Mouse (Mus musculus): ENCODE measurements around the gene Sspn. TPM values are rescaled to one million over a fixed set of nuclear protein-coding genes. Genes with fewer than 3 reads are reported as not detected.

Sspn gene
- polyA plus RNA-seq, 1 experiment from 2014 or later, result 64.9 TPM

DNA sequence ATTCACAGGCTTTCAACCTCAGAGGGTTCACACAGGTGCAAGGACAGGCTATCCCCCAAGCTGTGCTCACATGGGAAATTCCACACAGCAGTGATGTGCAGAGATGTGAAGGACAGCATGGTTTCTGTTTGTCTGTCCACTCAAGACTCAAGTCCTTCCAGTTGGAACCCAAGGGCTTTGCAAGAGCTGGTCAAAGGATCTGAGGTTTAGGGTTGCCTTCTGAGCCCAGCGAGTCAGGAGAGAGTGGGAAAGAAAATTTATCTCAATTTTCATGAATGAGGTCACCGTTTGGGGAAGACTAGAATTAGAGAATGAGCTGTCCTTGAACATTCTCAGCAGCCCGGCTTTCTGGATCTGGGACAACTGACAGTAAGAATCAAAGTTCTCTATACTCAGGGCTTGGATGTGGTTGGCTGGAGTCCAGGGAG, 72.7 kb downstream of the Sspn start:
- Histone ChIP-seq H3K4me2 (no peak overlapping the region), H3K4me1 (replicated peaks) (peaks cover 36% of the 10 kb centered on the region), H3K9ac (no peak overlapping the region), H3K4me3 (no peak overlapping the region), H3K27ac (ENCODE audit: poor library complexity, severe bottlenecking) (no peak overlapping the region), H3K36me3 (no peaks in the 10 kb centered on the region), H3K9me3 (replicated peaks) (no peaks in the 10 kb centered on the region), H3K27me3 (replicated peaks) (no peaks in the 10 kb centered on the region)
- WGBS, result 52% methylated on average over 3 of the region's 3 CpGs
- ATAC-seq (ENCODE audit: insufficient number of reproducible peaks, low FRiP score), result no peak

DNA sequence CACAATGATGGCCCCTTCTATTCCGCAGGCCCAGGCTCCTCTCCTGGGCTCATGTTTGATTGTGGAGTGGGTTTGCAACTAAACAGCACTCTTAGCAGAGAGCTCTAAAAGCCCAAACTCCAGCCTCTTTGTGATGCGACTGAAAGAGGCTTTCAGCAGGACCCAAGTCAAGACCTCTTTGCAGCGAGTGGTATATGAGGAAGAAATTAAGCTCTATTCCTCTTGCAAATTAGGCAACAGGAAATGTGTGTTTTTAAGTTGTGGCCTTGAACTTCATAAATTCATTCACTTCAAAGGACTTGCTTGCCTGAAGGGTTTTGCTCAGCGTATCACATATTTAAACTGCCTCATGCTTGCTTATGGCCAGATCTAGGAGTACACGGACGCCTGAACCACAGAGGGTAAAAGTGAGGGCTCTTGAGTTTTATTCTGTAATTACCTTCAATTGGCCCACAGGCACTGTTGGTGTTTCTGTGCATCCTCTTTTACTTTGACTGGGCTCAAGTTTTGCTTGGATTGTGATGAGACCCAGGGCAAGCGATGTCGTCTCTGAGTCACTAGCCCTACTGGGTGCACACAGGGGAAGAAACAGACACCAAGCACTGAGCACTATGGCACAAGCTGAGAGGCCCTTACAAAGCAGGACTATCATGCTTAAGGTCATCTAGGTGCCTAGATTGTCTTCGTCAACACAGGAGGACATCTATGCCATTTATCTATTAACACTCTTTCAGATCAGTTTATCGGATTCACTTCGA, 73.9 kb downstream of the Sspn start:
- Histone ChIP-seq H3K4me1 (replicated peaks) (peaks cover 43% of the 10 kb centered on the region), H3K9me3 (replicated peaks) (no peaks in the 10 kb centered on the region), H3K4me2 (no peak overlapping the region), H3K36me3 (no peaks in the 10 kb centered on the region), H3K27me3 (replicated peaks) (no peaks in the 10 kb centered on the region), H3K9ac (no peak overlapping the region), H3K27ac (ENCODE audit: poor library complexity, severe bottlenecking) (no peak overlapping the region), H3K4me3 (no peak overlapping the region)
- ATAC-seq (ENCODE audit: insufficient number of reproducible peaks, low FRiP score), result no peak
- 83% methylated on average over 11 of the region's 11 CpGs for WGBS

DNA sequence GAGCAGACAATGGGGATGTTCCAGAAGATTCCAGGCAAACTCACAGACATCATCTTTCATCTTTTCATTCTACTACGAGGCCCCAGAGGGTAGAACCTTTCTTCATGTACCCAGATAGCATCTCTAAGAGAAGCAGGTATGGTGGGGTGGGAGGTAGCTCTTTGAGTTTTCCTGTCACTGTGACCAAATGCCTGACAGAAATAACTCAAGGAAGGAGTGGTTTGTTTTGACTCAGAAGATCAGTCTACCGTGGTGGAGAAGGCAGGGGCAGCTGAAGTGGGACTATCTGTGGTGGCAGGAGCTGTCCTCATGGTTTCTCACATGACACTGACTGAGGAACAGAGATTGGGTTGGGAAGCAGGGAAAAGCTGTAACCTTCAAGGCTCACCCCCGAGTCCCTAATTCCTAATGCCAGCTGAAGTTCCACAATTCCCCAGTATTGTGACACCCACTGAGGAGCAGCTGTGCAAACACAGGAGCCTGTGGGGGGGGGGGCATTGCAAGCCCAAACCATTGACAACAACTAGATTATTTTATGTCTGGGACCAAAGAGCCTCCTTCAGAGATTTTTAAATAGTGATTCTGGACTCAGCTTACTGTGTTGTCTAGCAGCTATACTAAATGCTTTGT, 74.6 kb downstream of the Sspn start:
- Histone ChIP-seq H3K27me3 (replicated peaks) (no peaks in the 10 kb centered on the region), H3K9me3 (replicated peaks) (no peaks in the 10 kb centered on the region), H3K36me3 (no peaks in the 10 kb centered on the region), H3K4me2 (no peak overlapping the region), H3K4me1 (replicated peaks) (peaks cover 51% of the 10 kb centered on the region), H3K4me3 (no peak overlapping the region), H3K9ac (no peak overlapping the region), H3K27ac (ENCODE audit: poor library complexity, severe bottlenecking) (no peak overlapping the region)
- 35% methylated on average over 3 of the region's 3 CpGs for WGBS
- no peak for ATAC-seq (ENCODE audit: insufficient number of reproducible peaks, low FRiP score)

DNA sequence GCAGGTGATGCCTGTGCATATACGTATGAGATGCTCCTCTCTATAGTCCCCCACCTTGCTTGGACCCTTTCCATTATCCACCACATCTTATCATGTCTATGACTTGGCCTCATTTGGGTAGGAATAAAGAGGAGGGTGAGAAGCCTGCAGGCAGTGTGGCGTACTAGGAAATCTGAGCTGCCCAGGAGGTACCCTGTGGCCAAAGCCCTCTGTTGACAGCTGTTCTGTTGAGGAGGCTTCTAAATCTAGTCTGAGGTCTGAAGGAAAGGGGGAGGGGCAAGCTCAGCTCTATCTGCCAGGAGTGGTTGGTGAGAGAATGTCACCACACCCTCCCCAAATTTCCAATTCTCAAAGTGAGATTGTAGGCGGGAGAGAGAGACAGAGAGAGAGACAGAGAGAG, 75.3 kb downstream of the Sspn start:
- 68% methylated on average over 3 of the region's 3 CpGs for WGBS
- Histone ChIP-seq H3K4me3 (no peak overlapping the region), H3K9ac (no peak overlapping the region), H3K27ac (ENCODE audit: poor library complexity, severe bottlenecking) (no peak overlapping the region), H3K36me3 (no peaks in the 10 kb centered on the region), H3K27me3 (replicated peaks) (no peaks in the 10 kb centered on the region), H3K9me3 (replicated peaks) (no peaks in the 10 kb centered on the region), H3K4me2 (no peak overlapping the region), H3K4me1 (replicated peaks) (peaks cover 51% of the 10 kb centered on the region)
- ATAC-seq (ENCODE audit: insufficient number of reproducible peaks, low FRiP score), result no peak

DNA sequence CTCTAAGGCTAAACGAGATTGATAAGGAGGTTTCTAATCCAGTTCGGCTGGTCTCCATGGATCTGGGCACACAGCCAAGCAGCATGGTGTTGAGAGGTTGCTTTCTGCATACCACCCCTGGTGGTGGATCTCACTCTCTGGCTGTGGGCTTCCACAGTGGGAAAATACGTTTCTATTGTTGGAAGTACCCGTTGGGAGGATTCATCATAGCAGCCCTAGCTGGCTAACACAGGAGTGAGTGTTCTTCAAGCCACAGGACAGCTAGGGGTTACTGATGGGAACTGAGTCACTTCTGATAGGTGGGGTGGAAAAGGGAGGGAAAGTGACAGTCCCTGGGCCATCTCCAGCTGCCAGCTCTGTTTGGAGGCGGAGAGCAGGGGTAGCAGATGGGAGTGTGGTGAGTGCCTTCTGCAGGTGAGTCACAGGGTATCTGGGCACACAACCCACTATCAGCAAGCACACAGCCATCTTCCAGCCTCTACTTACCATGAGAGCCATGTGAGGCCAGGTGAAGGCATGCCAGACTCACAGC, 77.1 kb downstream of the Sspn start:
- Histone ChIP-seq H3K4me3 (no peak overlapping the region), H3K9ac (no peak overlapping the region), H3K9me3 (replicated peaks) (no peaks in the 10 kb centered on the region), H3K4me1 (replicated peaks) (peaks cover 51% of the 10 kb centered on the region), H3K36me3 (no peaks in the 10 kb centered on the region), H3K27ac (ENCODE audit: poor library complexity, severe bottlenecking) (peak overlapping the region; percentile 61), H3K4me2 (peak overlapping the region; percentile 3; the same call in 1 of the 2 replicates), H3K27me3 (replicated peaks) (no peaks in the 10 kb centered on the region)
- ATAC-seq (ENCODE audit: insufficient number of reproducible peaks, low FRiP score), result no peak
- 16% methylated on average over 5 of the region's 5 CpGs for WGBS

DNA sequence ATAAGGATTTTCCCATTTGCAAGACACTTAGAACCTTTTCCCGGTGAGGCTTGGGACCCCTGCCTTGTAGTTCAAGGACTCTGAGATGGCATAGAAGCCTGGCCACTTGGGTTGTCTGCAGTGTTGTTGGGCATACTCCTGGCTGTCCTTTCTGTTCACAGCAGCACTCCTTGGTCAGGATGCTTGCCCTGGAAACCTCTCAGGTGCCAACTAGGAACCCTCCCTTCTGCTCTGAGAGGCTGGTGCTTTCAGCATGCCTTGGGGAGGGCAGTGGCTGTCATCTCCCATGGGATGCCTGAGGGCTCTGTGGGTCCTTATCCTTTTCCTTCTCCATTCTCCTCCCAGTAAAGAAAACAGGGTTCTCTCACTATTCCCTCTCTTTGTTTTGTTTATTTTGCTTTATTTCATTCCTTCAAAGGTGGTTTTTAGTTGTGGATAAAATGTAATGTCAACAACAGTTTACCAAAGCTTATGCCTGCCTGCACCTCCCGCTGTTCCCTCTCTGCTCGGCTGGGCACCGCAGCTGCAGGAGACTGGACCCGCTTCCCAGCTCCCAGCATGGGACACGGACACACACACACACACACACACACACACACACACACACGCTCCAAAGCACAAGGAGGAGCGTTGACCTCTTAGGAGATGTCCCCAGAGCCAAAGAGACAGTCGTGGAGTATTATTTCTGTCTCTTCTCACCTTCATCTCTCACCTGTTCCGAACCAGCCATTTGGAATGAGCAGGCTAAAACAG, 77.9 kb downstream of the Sspn start:
- H3K9me3 ChIP-seq (replicated peaks), result no peaks in the 10 kb centered on the region
- H3K4me1 ChIP-seq (replicated peaks), result peaks cover 46% of the 10 kb centered on the region
- no peak for ATAC-seq (ENCODE audit: insufficient number of reproducible peaks, low FRiP score)
- no peaks in the 10 kb centered on the region for H3K36me3 ChIP-seq
- no peak overlapping the region for H3K4me2 ChIP-seq
- H3K9ac ChIP-seq, result no peak overlapping the region
- WGBS, result 74% methylated on average over 10 of the region's 10 CpGs
- H3K27ac ChIP-seq (ENCODE audit: poor library complexity, severe bottlenecking), result no peak overlapping the region; the same call in 1 of the 2 replicates
- H3K27me3 ChIP-seq (replicated peaks), result no peaks in the 10 kb centered on the region
- no peak overlapping the region for H3K4me3 ChIP-seq

DNA sequence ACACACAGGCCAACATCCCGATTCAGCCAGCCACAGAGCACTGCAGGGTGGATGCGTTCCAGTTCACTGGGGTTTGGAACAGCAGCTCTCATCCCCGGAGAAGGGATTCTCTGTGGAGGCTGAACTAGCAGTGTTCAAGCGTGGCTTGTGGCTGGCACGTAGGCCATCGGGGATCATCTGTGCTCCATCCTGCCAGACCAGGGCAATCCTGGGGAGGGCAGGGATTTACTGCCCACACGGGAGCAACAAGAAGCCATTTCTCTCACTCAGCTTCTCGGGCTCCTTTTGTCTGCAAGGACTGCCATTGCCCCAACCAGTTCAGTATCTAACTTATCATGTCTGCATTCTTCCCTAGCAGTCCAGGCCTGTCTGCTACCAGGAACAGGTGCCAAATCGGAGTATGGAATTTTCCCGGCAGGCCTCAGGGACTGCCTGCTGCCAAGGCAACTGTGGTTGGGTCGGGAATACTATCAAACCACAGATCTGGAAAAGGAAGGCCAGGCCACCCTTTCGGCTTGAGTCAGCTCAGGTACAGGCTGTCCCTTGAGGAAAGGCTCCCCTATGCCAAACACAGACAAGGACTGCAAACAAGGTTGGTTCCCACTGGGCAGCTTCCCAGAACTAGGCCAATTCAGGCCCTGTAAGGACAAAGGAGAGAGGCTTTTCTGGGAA, 78.8 kb downstream of the Sspn start:
- peak overlapping the region; percentile 32; the same call in 1 of the 2 replicates for H3K27ac ChIP-seq (ENCODE audit: poor library complexity, severe bottlenecking)
- no peak for ATAC-seq (ENCODE audit: insufficient number of reproducible peaks, low FRiP score)
- WGBS, result 51% methylated on average over 12 of the region's 12 CpGs

DNA sequence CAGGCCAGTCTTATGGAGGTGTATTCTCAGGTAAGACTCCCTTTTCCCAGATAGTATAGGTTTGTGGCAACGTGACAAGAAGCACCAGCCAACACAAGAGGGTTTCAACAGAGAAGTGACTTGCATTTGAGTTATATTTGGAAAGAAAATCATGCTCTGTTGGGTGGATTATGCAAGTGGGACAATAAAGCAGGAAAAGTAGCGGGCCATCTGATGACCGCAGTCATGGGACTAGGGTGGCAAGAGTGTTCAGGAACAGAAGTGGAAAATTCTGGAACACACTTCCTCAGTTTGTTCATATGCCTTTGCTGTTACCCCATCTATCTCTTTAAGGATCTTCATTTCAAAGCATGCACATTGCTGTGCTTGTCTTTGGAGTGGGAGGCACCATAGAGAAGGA, 82.9 kb downstream of the Sspn start:
- no peak for ATAC-seq (ENCODE audit: insufficient number of reproducible peaks, low FRiP score)
- 87% methylated on average over 3 of the region's 3 CpGs for WGBS
- no peaks in the 10 kb centered on the region for H3K9me3 ChIP-seq (replicated peaks)
- H3K4me3 ChIP-seq, result no peak overlapping the region
- no peak overlapping the region for H3K9ac ChIP-seq
- H3K36me3 ChIP-seq, result no peaks in the 10 kb centered on the region
- no peak overlapping the region for H3K27ac ChIP-seq (ENCODE audit: poor library complexity, severe bottlenecking)
- H3K4me2 ChIP-seq, result no peak overlapping the region
- peaks cover 14% of the 10 kb centered on the region for H3K4me1 ChIP-seq (replicated peaks)
- H3K27me3 ChIP-seq (replicated peaks), result no peaks in the 10 kb centered on the region

More for the DNA sequence above, 78.8 kb downstream of the Sspn start:
- Histone ChIP-seq H3K4me3 (no peak overlapping the region), H3K27me3 (replicated peaks) (no peaks in the 10 kb centered on the region), H3K9ac (no peak overlapping the region), H3K4me2 (no peak overlapping the region), H3K9me3 (replicated peaks) (no peaks in the 10 kb centered on the region), H3K36me3 (no peaks in the 10 kb centered on the region), H3K4me1 (replicated peaks) (peaks cover 42% of the 10 kb centered on the region)

Other genes with a start within 250 kb of the Sspn start
- 8.8 and 10.6 TPM in 2 replicates for gene Rassf8, start 184.9 kb upstream of the Sspn start, polyA plus RNA-seq (2016; fragmentation: Nextera tagmentation; extraction: Ambion mirVana)
- gene Bhlhe41, start 66.1 kb upstream of the Sspn start, polyA plus RNA-seq (2016; fragmentation: Nextera tagmentation; extraction: Ambion mirVana), result 6.5 and 6.9 TPM in 2 replicates